Mouse (Mus musculus): ENCODE data around the gene Twnk.

DNA sequence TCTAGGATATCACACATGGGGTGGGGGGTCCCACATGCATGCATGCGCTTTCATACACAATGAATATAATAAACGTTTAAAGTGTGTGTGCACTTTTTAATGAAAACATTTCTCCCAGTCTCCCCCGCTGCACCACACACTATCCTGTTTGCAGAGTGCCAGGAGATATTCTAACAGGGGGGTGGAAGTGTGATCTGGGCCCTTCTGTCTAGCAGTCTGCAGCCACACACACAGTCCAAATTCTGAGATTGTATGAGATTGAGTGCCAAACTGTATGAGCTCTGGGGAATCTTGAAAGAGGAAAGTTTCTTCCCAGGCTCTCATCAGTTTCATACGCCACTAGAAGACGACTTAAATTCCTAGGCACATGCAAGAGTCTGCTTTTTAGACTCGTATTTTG lies 17.6 kb upstream of the Twnk start:
- TF ChIP-seq UBTF (IDR thresholded peaks at IDR 0.05; ENCODE audit: low read depth, low read length) (no peak), CTCF (conservative IDR thresholded peaks at IDR 0.05 in 1 of 2, IDR thresholded peaks at IDR 0.05 in 1 of 2; ENCODE audit: low read depth in 2 of 2, low read length in 2 of 2) (no peak), MAX (IDR thresholded peaks at IDR 0.05; ENCODE audit: low read length) (no peak), EP300 (IDR thresholded peaks at IDR 0.05; ENCODE audit: low read length) (no peak), E2F4 (IDR thresholded peaks at IDR 0.05; ENCODE audit: insufficient replicate concordance, low read depth, low read length) (no peak), PAX5 (IDR thresholded peaks at IDR 0.05; ENCODE audit: low read length) (no peak), ZC3H11A (IDR thresholded peaks at IDR 0.05; ENCODE audit: low read depth, low read length) (no peak), CHD1 (IDR thresholded peaks at IDR 0.05; ENCODE audit: low read depth, low read length) (no peak), MYC (IDR thresholded peaks at IDR 0.05; ENCODE audit: low read depth, low read length) (no peak), IRF4 (IDR thresholded peaks at IDR 0.05; ENCODE audit: low read depth, low read length) (no peak), TCF12 (IDR thresholded peaks at IDR 0.05; ENCODE audit: low read depth, low read length) (no peak), RAD21 (IDR thresholded peaks at IDR 0.05; ENCODE audit: low read depth, low read length) (no peak), NELFE (IDR thresholded peaks at IDR 0.05; ENCODE audit: low read depth, low read length) (no peak)
